Mouse (Mus musculus) CH12.LX (cell line): ENCODE data around the gene Glyctk. TPM values are rescaled to one million over a fixed set of nuclear protein-coding genes. Genes with fewer than 3 reads are reported as not detected.

Source experiments
- DNase-seq: peaks from one replicate; pipeline ENCODE4 v3.0.0-alpha.2; 2013; ENCODE audit errors: extremely low read depth
- H3K27ac ChIP-seq: 2 replicates; pipeline ENCODE4 v1.5.1; 2012; ENCODE audit warnings: low read depth, mild to moderate bottlenecking, control low read depth, moderate library complexity; ENCODE audit not compliant: insufficient read depth
- H3K27me3 ChIP-seq: replicated peaks from 2 replicates; pipeline ENCODE3; 2012; ENCODE audit warnings: inconsistent platforms
- H3K36me3 ChIP-seq, 2 experiments: replicated peaks in 1 of 2; 2 replicates each; pipeline versions ENCODE3 to v1.6.1; 2012; ENCODE audit warnings: inconsistent platforms in 1 of 2, low read length in 1 of 2, mild to moderate bottlenecking in 1 of 2, mixed read lengths in 1 of 2, moderate library complexity in 1 of 2; ENCODE audit not compliant: control insufficient read depth in 1 of 2, insufficient read depth in 1 of 2
- H3K4me1 ChIP-seq, 2 experiments: 2 replicates each; pipeline ENCODE4 v1.6.1; 2012; ENCODE audit warnings: inconsistent platforms in 1 of 2, moderate library complexity in 1 of 2; ENCODE audit not compliant: insufficient read depth in 2 of 2, control insufficient read depth in 1 of 2
- H3K4me2 ChIP-seq: 2 replicates; pipeline ENCODE4 v1.6.1; 2012; ENCODE audit warnings: low read depth, mild to moderate bottlenecking, control low read depth; ENCODE audit not compliant: poor library complexity, insufficient read depth, severe bottlenecking
- H3K4me3 ChIP-seq, 3 experiments: fragments of 150-350 bp in 1 of 3; sonication (generic) in 1 of 3; replicated peaks in 1 of 3; 2 replicates each; pipeline versions ENCODE3 to v1.5.1; 2011 to 2012; ENCODE audit warnings: low read depth in 2 of 3, low read length in 2 of 3, mild to moderate bottlenecking in 2 of 3, moderate library complexity in 2 of 3, control low read depth in 1 of 3, improper control_type of control experiment in 1 of 3, inconsistent platforms in 1 of 3, mixed read lengths in 1 of 3; ENCODE audit not compliant: poor library complexity in 1 of 3
- H3K79me2 ChIP-seq: replicated peaks from 2 replicates; pipeline ENCODE4 v1.6.1; 2012; ENCODE audit warnings: mild to moderate bottlenecking, moderate library complexity; ENCODE audit not compliant: control insufficient read depth, poor library complexity, insufficient read depth, severe bottlenecking; ENCODE audit errors: extremely low read depth
- H3K9ac ChIP-seq: 2 replicates; pipeline ENCODE4 v1.6.1; 2012; ENCODE audit warnings: low read depth, mild to moderate bottlenecking, control low read depth, moderate library complexity; ENCODE audit not compliant: insufficient read depth
- H3K9me3 ChIP-seq: replicated peaks from 2 replicates; pipeline ENCODE3; 2012; ENCODE audit warnings: low read length, inconsistent platforms, mixed read lengths
- CHD1 ChIP-seq: IDR thresholded peaks from 2 replicates; pipeline ENCODE4 v1.6.1; 2012; ENCODE audit warnings: low read depth, low read length, improper control_type of control experiment, inconsistent platforms
- CTCF ChIP-seq, 2 experiments: IDR thresholded peaks in 1 of 2; conservative IDR thresholded peaks in 1 of 2; 2 replicates each; pipeline ENCODE4 v1.5.1; 2011 to 2012; ENCODE audit warnings: low read depth in 2 of 2, low read length in 2 of 2, improper control_type of control experiment in 1 of 2, inconsistent platforms in 1 of 2, mild to moderate bottlenecking in 1 of 2, moderate library complexity in 1 of 2
- E2F4 ChIP-seq: IDR thresholded peaks from 2 replicates; pipeline ENCODE4 v1.6.1; 2011; ENCODE audit warnings: low read depth, low read length, improper control_type of control experiment; ENCODE audit not compliant: insufficient replicate concordance
- EP300 ChIP-seq: IDR thresholded peaks from 2 replicates; pipeline ENCODE4 v1.6.1; 2011; ENCODE audit warnings: low read length, improper control_type of control experiment
- GABPA ChIP-seq: IDR thresholded peaks from 2 replicates; pipeline ENCODE4 v1.6.1; 2012; ENCODE audit warnings: low read depth, low read length, improper control_type of control experiment, inconsistent platforms; ENCODE audit not compliant: insufficient replicate concordance
- HCFC1 ChIP-seq: IDR thresholded peaks from 2 replicates; pipeline ENCODE4 v1.6.1; 2012; ENCODE audit warnings: low read depth, mild to moderate bottlenecking, inconsistent platforms, low read length, improper control_type of control experiment
- JUND ChIP-seq: conservative IDR thresholded peaks from 2 replicates; pipeline ENCODE4 v1.6.1; 2011; ENCODE audit warnings: low read depth, low read length, improper control_type of control experiment
- MAZ ChIP-seq: IDR thresholded peaks from 2 replicates; pipeline ENCODE4 v1.6.1; 2012; ENCODE audit warnings: low read depth, mild to moderate bottlenecking, inconsistent platforms, low read length, improper control_type of control experiment, moderate library complexity
- MEF2A ChIP-seq: IDR thresholded peaks from 2 replicates; pipeline ENCODE4 v1.6.1; 2014; ENCODE audit warnings: low read depth, mild to moderate bottlenecking, inconsistent platforms, low read length, improper control_type of control experiment, borderline replicate concordance
- MXI1 ChIP-seq: IDR thresholded peaks from 2 replicates; pipeline ENCODE4 v1.6.1; 2011; ENCODE audit warnings: mild to moderate bottlenecking, low read depth, low read length, improper control_type of control experiment
- NELFE ChIP-seq: IDR thresholded peaks from 2 replicates; pipeline ENCODE4 v1.6.1; 2011; ENCODE audit warnings: low read depth, low read length, improper control_type of control experiment
- POLR2A ChIP-seq: IDR thresholded peaks from 2 replicates; pipeline ENCODE4 v1.6.1; 2011; ENCODE audit warnings: low read depth, mild to moderate bottlenecking, improper control_type of control experiment, low read length
- POLR2AphosphoS2 ChIP-seq: IDR thresholded peaks from 2 replicates; pipeline ENCODE4 v1.6.1; 2011; ENCODE audit warnings: low read depth, low read length, improper control_type of control experiment
- RAD21 ChIP-seq: IDR thresholded peaks from 2 replicates; pipeline ENCODE4 v1.6.1; 2011; ENCODE audit warnings: low read depth, mild to moderate bottlenecking, low read length, improper control_type of control experiment, moderate library complexity
- RCOR1 ChIP-seq: conservative IDR thresholded peaks from 2 replicates; pipeline ENCODE4 v1.6.1; 2012; ENCODE audit warnings: low read depth, mild to moderate bottlenecking, inconsistent platforms, low read length, improper control_type of control experiment
- SIN3A ChIP-seq: IDR thresholded peaks from 2 replicates; pipeline ENCODE4 v1.6.1; 2012; ENCODE audit warnings: low read length, improper control_type of control experiment, inconsistent platforms
- SMC3 ChIP-seq: IDR thresholded peaks from 2 replicates; pipeline ENCODE4 v1.6.1; 2011; ENCODE audit warnings: low read depth, low read length, improper control_type of control experiment
- TCF12 ChIP-seq: IDR thresholded peaks from 2 replicates; pipeline ENCODE4 v1.6.1; 2014; ENCODE audit warnings: low read depth, mild to moderate bottlenecking, inconsistent platforms, low read length, improper control_type of control experiment
- USF1 ChIP-seq: IDR thresholded peaks from 2 replicates; pipeline ENCODE4 v1.6.1; 2014; ENCODE audit warnings: low read depth, mild to moderate bottlenecking, inconsistent platforms, low read length, improper control_type of control experiment
- USF2 ChIP-seq: conservative IDR thresholded peaks from 2 replicates; pipeline ENCODE4 v1.6.1; 2011; ENCODE audit warnings: low read depth, low read length, improper control_type of control experiment
- ZKSCAN1 ChIP-seq: IDR thresholded peaks from 2 replicates; pipeline ENCODE4 v1.6.1; 2012; ENCODE audit warnings: low read depth, inconsistent platforms, low read length, improper control_type of control experiment, borderline replicate concordance
- ZMIZ1 ChIP-seq: IDR thresholded peaks from 2 replicates; pipeline ENCODE4 v1.6.1; 2012; ENCODE audit warnings: low read depth, mild to moderate bottlenecking, inconsistent platforms, low read length, improper control_type of control experiment
- ZNF384 ChIP-seq: IDR thresholded peaks from 2 replicates; pipeline ENCODE4 v1.6.1; 2012; ENCODE audit warnings: low read depth, low read length, improper control_type of control experiment, inconsistent platforms
- dilution Hi-C: fragments of 300-500 bp; cut with MboI; formaldehyde crosslinking; loops from 2 replicates; pipeline ENCODE4 v1.14.3; 2020; ENCODE audit warnings: low sequenced_read_pairs; ENCODE audit not compliant: extremely low pct_unique_long_range_greater_than_20kb, extremely low pct_ligation_motif_present
- in situ Hi-C: fragments of 300-500 bp; cut with MboI; formaldehyde crosslinking; loops from 3 replicates; pipeline ENCODE4 v1.14.3; 2019; ENCODE audit warnings: low sequenced_read_pairs, low pct_ligation_motif_present, low pct_unique_long_range_greater_than_20kb, mixed read lengths
- polyA plus RNA-seq: library from polyadenylated mRNA; unstranded; fragments of >175 nt; gene quantifications from 2 replicates; pipeline ENCODE4 v1.2.1, GENCODE M21; 2012; ENCODE audit warnings: low read depth; ENCODE audit not compliant: insufficient read length
- total RNA-seq, 2 experiments: library from RNA; depleted of rRNA; stranded (reverse); fragments of 300-350 nt in 1 of 2; fragments of >200 nt in 1 of 2; gene quantifications; 2 replicates each; pipeline ENCODE4 v1.2.3; 2012 to 2014

Glyctk gene
- total and polyA plus RNA-seq, 3 experiments = 2.8 to 3.0 (median 3.0) TPM

DNA sequence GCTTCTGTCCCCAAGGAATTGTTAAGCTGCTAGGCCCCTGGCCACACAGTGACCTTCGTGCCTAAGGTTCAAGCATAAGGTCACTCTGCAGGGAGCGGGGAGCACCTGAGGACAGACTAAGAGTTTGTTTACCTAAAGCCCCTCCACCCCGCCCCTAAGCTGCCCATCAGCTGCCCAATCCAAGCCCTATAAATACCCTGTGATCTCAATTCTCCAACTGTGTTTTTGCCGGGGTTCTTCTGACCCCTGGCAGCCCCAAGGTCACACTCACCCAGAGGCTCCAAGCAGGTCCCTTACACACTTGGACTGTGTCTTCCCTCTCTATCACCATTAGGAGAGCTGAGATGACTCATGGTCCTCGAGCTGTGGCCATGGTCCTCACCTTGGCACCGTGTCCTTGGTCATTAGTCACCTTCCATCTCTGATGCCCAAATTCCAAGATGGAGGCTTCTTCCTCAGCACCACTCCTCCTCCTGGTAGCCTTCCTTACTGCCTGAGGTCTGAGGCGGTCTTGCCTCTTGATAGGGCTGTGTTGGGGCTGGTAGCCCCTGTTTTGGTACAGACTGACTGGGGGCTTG lies 47.9 kb upstream of the Glyctk start:
- H3K4me3 ChIP-seq = no peak overlapping the region

DNA sequence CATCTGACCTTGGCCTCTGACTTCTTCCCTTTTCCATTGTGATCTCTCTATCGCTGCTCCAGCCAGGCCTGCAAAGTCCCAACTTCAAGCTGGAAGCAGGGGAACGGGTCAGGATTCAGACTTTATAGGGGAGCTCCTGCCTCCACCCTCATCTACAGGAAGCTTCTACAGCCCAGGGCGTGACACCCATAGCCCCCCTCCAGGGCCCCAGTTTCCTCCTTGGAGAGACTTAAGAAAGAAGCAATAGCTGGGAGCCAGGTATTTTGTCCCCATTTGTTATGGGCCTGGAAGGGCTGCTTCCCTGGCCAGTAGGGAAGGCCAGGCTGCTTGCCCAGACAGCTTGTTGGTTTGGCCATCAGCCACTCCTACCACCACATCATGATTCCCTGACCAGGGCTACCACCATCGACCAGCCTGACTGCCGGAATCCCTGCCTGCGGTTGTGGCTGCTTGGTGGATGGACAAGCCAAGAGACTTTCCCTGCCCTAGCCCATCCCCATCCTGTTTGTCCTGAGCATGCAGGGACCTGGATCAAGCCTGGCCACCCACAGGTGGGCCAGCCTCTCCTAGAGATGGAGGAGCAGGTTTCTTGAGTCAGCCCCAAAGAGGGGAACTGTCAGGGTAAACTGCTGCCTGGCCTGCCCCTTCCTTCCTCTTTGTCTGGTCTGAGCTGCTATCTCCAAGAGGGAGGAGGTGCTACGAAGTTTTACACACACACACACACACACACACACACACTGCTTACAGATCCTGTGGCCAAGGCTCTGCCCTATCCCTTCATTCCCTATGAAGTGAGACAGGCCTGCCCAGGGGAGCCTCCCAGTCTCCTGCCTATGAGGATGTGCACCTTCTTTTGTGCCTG lies 46.3 kb upstream of the Glyctk start:
- Histone ChIP-seq H3K27me3 (no peaks in the 10 kb centered on the region), H3K36me3 (peaks cover 14 to 43% of the 10 kb centered on the region in 2 experiments), H3K4me2 (peak overlapping the region; percentile 57; the same call in 1 of the 2 replicates), H3K9ac (no peak overlapping the region), H3K9me3 (no peaks in the 10 kb centered on the region), H3K4me3 (peak overlapping the region; percentile 75 to 95 (median 93)), H3K79me2 (peaks cover 7% of the 10 kb centered on the region), H3K4me1 (peaks cover 25 to 62% of the 10 kb centered on the region in 2 experiments), H3K27ac (0 out of 2 replicates have a peak overlapping the region, but pooled peaks have one; percentile 12)
- DNase-seq = no peak
- in situ Hi-C loops = no loop called here
- TF ChIP-seq POLR2A = no peak
- TF ChIP-seq MXI1 = no peak
- TF ChIP-seq TCF12 = no peak
- no peak for TF ChIP-seq RAD21
- no peak for TF ChIP-seq CTCF (conservative IDR thresholded peaks at IDR 0.05 in 1 of 2, IDR thresholded peaks at IDR 0.05 in 1 of 2; ENCODE audit: low read depth in 2 of 2, low read length in 2 of 2)
- TF ChIP-seq HCFC1 = no peak
- no peak for TF ChIP-seq SIN3A
- TF ChIP-seq USF1 = no peak
- dilution Hi-C loops = no loop called here

More for the DNA sequence above, 47.9 kb upstream of the Glyctk start:
- DNase-seq = no peak
- dilution Hi-C loops (no loop called here), in situ Hi-C loops (no loop called here)
- H3K27me3 ChIP-seq = no peaks in the 10 kb centered on the region
- H3K4me2 ChIP-seq = no peak overlapping the region
- H3K9me3 ChIP-seq = no peaks in the 10 kb centered on the region
- H3K4me1 ChIP-seq = peaks cover 19 to 49% of the 10 kb centered on the region in 2 experiments
- H3K79me2 ChIP-seq = peaks cover 7% of the 10 kb centered on the region
- H3K36me3 ChIP-seq = peaks cover 14 to 52% of the 10 kb centered on the region in 2 experiments
- no peak overlapping the region for H3K9ac ChIP-seq
- TF ChIP-seq RCOR1 = no peak
- no peak for TF ChIP-seq ZNF384
- no peak for TF ChIP-seq MAZ
- no peak for TF ChIP-seq ZMIZ1
- no peak for TF ChIP-seq CHD1
- no peak for TF ChIP-seq USF2
- TF ChIP-seq SMC3 = no peak
- TF ChIP-seq E2F4 = no peak
- no peak for TF ChIP-seq MEF2A
- no peak for TF ChIP-seq ZKSCAN1
- no peak for TF ChIP-seq JUND
- TF ChIP-seq EP300 = no peak
- no peak for TF ChIP-seq POLR2AphosphoS2
- TF ChIP-seq GABPA = no peak
- no peak for TF ChIP-seq NELFE
- TF ChIP-seq CTCF (conservative IDR thresholded peaks at IDR 0.05 in 1 of 2, IDR thresholded peaks at IDR 0.05 in 1 of 2; ENCODE audit: low read depth in 2 of 2, low read length in 2 of 2) = no peak
- H3K27ac ChIP-seq = no peak overlapping the region
